Mouse (Mus musculus) heart, postnatal 0 days (tissue): Measurements from ENCODE around the gene Tmem185b.

ENCODE experiments used
- CTCF ChIP-seq: IDR thresholded peaks from 2 replicates; pipeline ENCODE4 v1.5.1; 2016; ENCODE audit warnings: antibody characterized with exemption, control low read depth, low read depth
- EP300 ChIP-seq: IDR thresholded peaks from 2 replicates; pipeline ENCODE4 v1.6.1; 2016; ENCODE audit warnings: antibody characterized with exemption, low read depth

GRCm38 (mm10) chr1:119479641-119480040 lies 46.3 kb upstream of the Tmem185b start:
- TF ChIP-seq CTCF (no peak), EP300 (no peak)
